Mouse (Mus musculus): ENCODE data around the gene Lyrm7. TPM values are rescaled to one million over a fixed set of nuclear protein-coding genes. Genes with fewer than 3 reads are reported as not detected.

The Lyrm7 gene
- total and polyA plus RNA-seq, 3 experiments, result 18.2 to 64.4 (median 18.6) TPM

GRCm38 (mm10) chr11:54782253-54782652 lies 78.5 kb downstream of the Lyrm7 start (continued):
- no peak for TF ChIP-seq HCFC1 (IDR thresholded peaks at IDR 0.05; ENCODE audit: low read depth, low read length)
- no peak; the same call in 1 of the 2 replicates for TF ChIP-seq RAD21 (IDR thresholded peaks at IDR 0.05; ENCODE audit: low read depth, low read length)
- TF ChIP-seq MAZ (IDR thresholded peaks at IDR 0.05; ENCODE audit: low read depth, low read length), result peak; percentile 87; the same call in 1 of the 2 replicates
- 0 out of 2 replicates have a peak, but pooled peaks have one; percentile 57 for TF ChIP-seq TBP (conservative IDR thresholded peaks at IDR 0.05; ENCODE audit: low read depth, low read length)
- TF ChIP-seq USF1 (IDR thresholded peaks at IDR 0.05; ENCODE audit: low read depth, low read length), result no peak
- peak; percentile 96 for TF ChIP-seq TCF12 (IDR thresholded peaks at IDR 0.05; ENCODE audit: low read depth, low read length)
- TF ChIP-seq BHLHE40 (IDR thresholded peaks at IDR 0.05; ENCODE audit: low read depth, low read length), result peak; percentile 99
- peak; percentile 43 for TF ChIP-seq JUN (IDR thresholded peaks at IDR 0.05; ENCODE audit: insufficient read depth, low read depth, low read length)

- Histone ChIP-seq H3K36me3 (replicated peaks in 1 of 2; ENCODE audit: control insufficient read depth in 1 of 2, insufficient read depth in 1 of 2, low read length in 1 of 2) (peaks cover 0 to 11% of the 10 kb centered on the region in 2 experiments), H3K9me3 (replicated peaks; ENCODE audit: low read length) (no peaks in the 10 kb centered on the region), H3K79me2 (replicated peaks; ENCODE audit: control insufficient read depth, extremely low read depth, insufficient read depth, poor library complexity, severe bottlenecking) (peaks cover 86% of the 10 kb centered on the region), H3K27ac (ENCODE audit: insufficient read depth, low read depth) (no peak overlapping the region), H3K9ac (ENCODE audit: insufficient read depth, low read depth) (no peak overlapping the region), H3K27me3 (replicated peaks) (no peaks in the 10 kb centered on the region), H3K4me2 (ENCODE audit: insufficient read depth, low read depth, poor library complexity, severe bottlenecking) (no peak overlapping the region), H3K4me1 (ENCODE audit: control insufficient read depth in 1 of 2, insufficient read depth in 2 of 2) (peaks cover 26 to 97% of the 10 kb centered on the region in 2 experiments), H3K4me3 (replicated peaks in 1 of 3; ENCODE audit: low read depth in 2 of 3, low read length in 2 of 3, poor library complexity in 1 of 3) (no peak overlapping the region)
- no peak for DNase-seq (ENCODE audit: extremely low read depth)
- dilution Hi-C loops (cut with MboI; ENCODE audit: extremely low pct_ligation_motif_present, extremely low pct_unique_long_range_greater_than_20kb, low sequenced_read_pairs), result no loop called here
- in situ Hi-C loops (cut with MboI; ENCODE audit: low pct_ligation_motif_present, low pct_unique_long_range_greater_than_20kb, low sequenced_read_pairs), result loop anchor here (5.0 to 10.0 kb wide), 2 partner anchors 38 to 75 kb away; no protein-coding TSS in a partner anchor
- no peak for TF ChIP-seq UBTF (IDR thresholded peaks at IDR 0.05; ENCODE audit: low read depth, low read length)
- TF ChIP-seq ZNF384 (IDR thresholded peaks at IDR 0.05; ENCODE audit: low read depth, low read length), result peak; percentile 60; the same call in 1 of the 2 replicates
Observed at GRCm38 (mm10) chr11:54779946-54780345, 80.8 kb downstream of the Lyrm7 start.

- in situ Hi-C loops (cut with MboI; ENCODE audit: low pct_ligation_motif_present, low pct_unique_long_range_greater_than_20kb, low sequenced_read_pairs) (loop anchor here (5.0 to 10.0 kb wide), 2 partner anchors 36 to 77 kb away; no protein-coding TSS in a partner anchor), dilution Hi-C loops (cut with MboI; ENCODE audit: extremely low pct_ligation_motif_present, extremely low pct_unique_long_range_greater_than_20kb, low sequenced_read_pairs) (no loop called here)
- H3K27ac ChIP-seq (ENCODE audit: insufficient read depth, low read depth), result peak overlapping the region; percentile 87
- H3K4me3 ChIP-seq (replicated peaks in 1 of 3; ENCODE audit: low read depth in 2 of 3, low read length in 2 of 3, poor library complexity in 1 of 3), result no peak overlapping the region
- peak overlapping the region; percentile 25 for H3K9ac ChIP-seq (ENCODE audit: insufficient read depth, low read depth)
- no peaks in the 10 kb centered on the region for H3K27me3 ChIP-seq (replicated peaks)
- peaks cover 86% of the 10 kb centered on the region for H3K79me2 ChIP-seq (replicated peaks; ENCODE audit: control insufficient read depth, extremely low read depth, insufficient read depth, poor library complexity, severe bottlenecking)
- H3K9me3 ChIP-seq (replicated peaks; ENCODE audit: low read length), result no peaks in the 10 kb centered on the region
- peak; percentile 91 for DNase-seq (ENCODE audit: extremely low read depth)
- H3K4me1 ChIP-seq (ENCODE audit: control insufficient read depth in 1 of 2, insufficient read depth in 2 of 2), result peaks cover 21 to 97% of the 10 kb centered on the region in 2 experiments
- H3K36me3 ChIP-seq (replicated peaks in 1 of 2; ENCODE audit: control insufficient read depth in 1 of 2, insufficient read depth in 1 of 2, low read length in 1 of 2), result peaks cover 0 to 7% of the 10 kb centered on the region in 2 experiments
- peak overlapping the region; percentile 91 for H3K4me2 ChIP-seq (ENCODE audit: insufficient read depth, low read depth, poor library complexity, severe bottlenecking)
- TF ChIP-seq SMC3 (IDR thresholded peaks at IDR 0.05; ENCODE audit: low read depth, low read length) (peak; percentile 27), IRF4 (IDR thresholded peaks at IDR 0.05; ENCODE audit: low read depth, low read length) (peak; percentile 91), ELF1 (IDR thresholded peaks at IDR 0.05; ENCODE audit: low read depth, low read length) (peak; percentile 17; the same call in 1 of the 2 replicates), JUN (IDR thresholded peaks at IDR 0.05; ENCODE audit: insufficient read depth, low read depth, low read length) (peak; percentile 69), KAT2A (IDR thresholded peaks at IDR 0.05; ENCODE audit: insufficient replicate concordance, low read length) (no peak), CHD2 (IDR thresholded peaks at IDR 0.05; ENCODE audit: low read length) (peak; percentile 49; the same call in 1 of the 2 replicates), RAD21 (IDR thresholded peaks at IDR 0.05; ENCODE audit: low read depth, low read length) (no peak; the same call in none of the 2 replicates), MYC (IDR thresholded peaks at IDR 0.05; ENCODE audit: low read depth, low read length) (no peak), MAX (IDR thresholded peaks at IDR 0.05; ENCODE audit: low read length) (no peak), NRF1 (IDR thresholded peaks at IDR 0.05; ENCODE audit: low read depth, low read length) (no peak), ZKSCAN1 (IDR thresholded peaks at IDR 0.05; ENCODE audit: borderline replicate concordance, low read depth, low read length) (no peak), TCF12 (IDR thresholded peaks at IDR 0.05; ENCODE audit: low read depth, low read length) (peak; percentile 94), ZNF384 (IDR thresholded peaks at IDR 0.05; ENCODE audit: low read depth, low read length) (no peak), POLR2A (IDR thresholded peaks at IDR 0.05; ENCODE audit: low read depth, low read length) (no peak), E2F4 (IDR thresholded peaks at IDR 0.05; ENCODE audit: insufficient replicate concordance, low read depth, low read length) (no peak), ETS1 (conservative IDR thresholded peaks at IDR 0.05; ENCODE audit: low read depth, low read length) (peak; percentile 90), NELFE (IDR thresholded peaks at IDR 0.05; ENCODE audit: low read depth, low read length) (no peak), MAFK (IDR thresholded peaks at IDR 0.05; ENCODE audit: insufficient replicate concordance, low read length) (0 out of 2 replicates have a peak, but pooled peaks have one; percentile 9), CHD1 (IDR thresholded peaks at IDR 0.05; ENCODE audit: low read depth, low read length) (peak; percentile 34), MAZ (IDR thresholded peaks at IDR 0.05; ENCODE audit: low read depth, low read length) (peak; percentile 99), JUND (conservative IDR thresholded peaks at IDR 0.05; ENCODE audit: low read depth, low read length) (peak; percentile 59; the same call in 1 of the 2 replicates), HCFC1 (IDR thresholded peaks at IDR 0.05; ENCODE audit: low read depth, low read length) (no peak), PAX5 (IDR thresholded peaks at IDR 0.05; ENCODE audit: low read length) (no peak), TBP (conservative IDR thresholded peaks at IDR 0.05; ENCODE audit: low read depth, low read length) (no peak)
Observed at GRCm38 (mm10) chr11:54778131-54778844, 82.4 kb downstream of the Lyrm7 start.
